Mouse (Mus musculus): ENCODE results near the gene Ctsk.

GRCm38 (mm10) chr3:95456367-95456766 is 42.7 kb upstream of the Ctsk start:
- no peak for TF ChIP-seq CTCF (IDR thresholded peaks at IDR 0.05; ENCODE audit: extremely low read depth, insufficient read depth, low read length)
- TF ChIP-seq POLR2A (IDR thresholded peaks at IDR 0.05; ENCODE audit: extremely low read depth, insufficient read depth, low read length) = no peak

Data from cortical plate, adult 2 months (tissue).